In genomic region chr19:4042124-4042523, GRCm38 (mm10) we compare ENCODE assay signal across 14 mouse cellular contexts. TPM values are rescaled to one million over a fixed set of nuclear protein-coding genes. Genes with fewer than 3 reads are reported as not detected.
A peak's percentile ranks its signal among the peaks of the same experiment; 100 is the strongest.
DNase-seq lines count a peak whose midpoint lies in the region; ATAC-seq and TF ChIP-seq lines count a peak whose summit lies in the region.
"Had no signal": no experiment of that assay in that cellular context is flagged by ENCODE, and none has a peak within 500 bp of the region (broad histone marks: within the 10 kb centered on the region; RNA-seq: fewer than 3 reads in every experiment).

No protein-coding gene starts in this region.

- in situ Hi-C loops in ES-E14 (cut with MboI; ENCODE audit: low sequenced_read_pairs in 2 of 2, unreplicated experiment in 2 of 2), result no loop called here

- ATAC-seq in kidney, embryonic 15.5 days (replicated peaks; ENCODE audit: low FRiP score), result no peak
- no peak for ATAC-seq in hindbrain, embryonic 12.5 days (ENCODE audit: low FRiP score)

- H3K4me2 ChIP-seq in kidney, embryonic 15.5 days, result no peak overlapping the region
- H3K4me2 ChIP-seq in hindbrain, embryonic 12.5 days (replicated peaks), result no peak overlapping the region

- H3K4me1 ChIP-seq in kidney, embryonic 15.5 days, result peaks cover 16% of the 10 kb centered on the region; the same call in 1 of the 2 replicates
- H3K4me1 ChIP-seq in ES-E14 (ENCODE audit: control insufficient read depth in 2 of 2, insufficient read depth in 2 of 2, low read length in 2 of 2, poor library complexity in 1 of 2), result peaks cover 4 to 8% of the 10 kb centered on the region in 2 experiments; a peak in 3 of 4 replicates
- H3K4me1 ChIP-seq in hindbrain, embryonic 12.5 days, result peaks cover 11% of the 10 kb centered on the region

- H3K27ac ChIP-seq in kidney, embryonic 15.5 days, result no peak overlapping the region
- no peak overlapping the region for H3K27ac ChIP-seq in ES-E14 (ENCODE audit: insufficient read depth, low read depth, low read length, poor library complexity, severe bottlenecking)
- no peak overlapping the region for H3K27ac ChIP-seq in hindbrain, embryonic 12.5 days
- H3K27ac ChIP-seq: liver, embryonic 14.5 days had no signal

- H3K9ac ChIP-seq in kidney, embryonic 15.5 days, result no peak overlapping the region
- H3K9ac ChIP-seq in ES-E14 (ENCODE audit: insufficient read depth, low read depth, low read length, poor library complexity, severe bottlenecking), result peak overlapping the region; percentile 32
- no peak overlapping the region for H3K9ac ChIP-seq in hindbrain, embryonic 12.5 days
- H3K9ac ChIP-seq: liver, embryonic 14.5 days had no signal

- DNase-seq in kidney, postnatal 14 days, result peak; percentile 28
- DNase-seq in ES-E14 (ENCODE audit: low read depth, low spot score), result peak; percentile 50
- DNase-seq in heart, adult 8-10 months (ENCODE audit: low spot score), result peak; percentile 48
- peak; percentile 46 for DNase-seq in lung, postnatal 14 days
- DNase-seq in cerebellum, adult 9-11 months, result no peak
- DNase-seq in left cerebral cortex, postnatal 25 days (ENCODE audit: low spot score in 2 of 2), result no peak
- DNase-seq: adrenal gland, adult 8-10 months; cerebellum, postnatal 14 days had no signal

- intact Hi-C loops in left cerebral cortex, postnatal 25 days (cut with DNase I), result no loop called here

- H3K27me3 ChIP-seq in kidney, embryonic 15.5 days, result no peaks in the 10 kb centered on the region
- H3K27me3 ChIP-seq in hindbrain, embryonic 12.5 days, result no peaks in the 10 kb centered on the region; the same call in 1 of the 2 replicates
- H3K27me3 ChIP-seq: CH12.LX had no signal

- no peak overlapping the region for H3K4me3 ChIP-seq in kidney, embryonic 15.5 days (replicated peaks)
- peak overlapping the region; percentile 60 to 70 for H3K4me3 ChIP-seq in ES-E14 (ENCODE audit: insufficient read depth in 1 of 2, low read depth in 1 of 2, low read length in 2 of 2, poor library complexity in 1 of 2, severe bottlenecking in 1 of 2)
- no peak overlapping the region for H3K4me3 ChIP-seq in hindbrain, embryonic 12.5 days
- H3K4me3 ChIP-seq: erythroblast, embryonic 14.5 days had no signal

- no peaks in the 10 kb centered on the region for H3K9me3 ChIP-seq in kidney, embryonic 15.5 days (replicated peaks)
- H3K9me3 ChIP-seq in ES-E14 (ENCODE audit: control insufficient read depth, insufficient read depth, low read depth, low read length), result no peaks in the 10 kb centered on the region
- no peaks in the 10 kb centered on the region for H3K9me3 ChIP-seq in hindbrain, embryonic 12.5 days (replicated peaks)

- H3K36me3 ChIP-seq in kidney, embryonic 15.5 days, result no peaks in the 10 kb centered on the region
- H3K36me3 ChIP-seq in ES-E14 (ENCODE audit: control insufficient read depth, insufficient read depth, low read length, poor library complexity, severe bottlenecking), result no peaks in the 10 kb centered on the region; the same call in 1 of the 2 replicates
- no peaks in the 10 kb centered on the region for H3K36me3 ChIP-seq in hindbrain, embryonic 12.5 days

- 64% methylated on average over 14 of the region's 14 CpGs for WGBS in kidney, embryonic 15.5 days
- 71% methylated on average over 14 of the region's 14 CpGs for WGBS in hindbrain, embryonic 12.5 days

TF ChIP-seq in ES-E14, 5 proteins besides CTCF, POLR2A, EP300 and RAD21:
- TF ChIP-seq MAFK (IDR thresholded peaks at IDR 0.05; ENCODE audit: insufficient read depth, low read depth, low read length) (peak; percentile 91), HCFC1 (IDR thresholded peaks at IDR 0.05; ENCODE audit: borderline replicate concordance, insufficient read depth, low read length) (no peak; the same call in 1 of the 2 replicates)

RNA-seq across cellular contexts. Expression of gene Gstp2, which starts 3.7 kb away (rescaled TPM):
- polyA plus RNA-seq in kidney, embryonic 15.5 days (2015; fragmentation: Nextera tagmentation; extraction: Ambion mirVana), result 2.4 and 14.9 TPM in 2 replicates
- 67.4 and 138 TPM in 2 replicates for total RNA-seq in ES-E14 (2012; rRNA removed)
- 100 to 1,000 TPM; 131 to 147 (median 142) TPM for total RNA-seq in heart, adult 8-10 months (2022)
- total RNA-seq in left cerebral cortex, postnatal 25 days (2021), result 10 to 100 TPM; 30.7 to 33.1 TPM
- 1.5 and 8.3 TPM in 2 replicates for polyA plus RNA-seq in hindbrain, embryonic 12.5 days (2016; fragmentation: Nextera tagmentation; extraction: Ambion mirVana)
- polyA plus RNA-seq: erythroblast, embryonic 14.5 days had no signal

RNA-seq across cellular contexts. Expression of gene Gstp1, which starts 4.3 kb away (rescaled TPM):
- 529 and 563 TPM in 2 replicates for polyA plus RNA-seq in kidney, embryonic 15.5 days (2015; fragmentation: Nextera tagmentation; extraction: Ambion mirVana)
- 121 and 146 TPM in 2 replicates for total RNA-seq in ES-E14 (2012; rRNA removed)
- total RNA-seq in heart, adult 8-10 months (2022), result 100 to 1,000 TPM; 355 to 468 (median 390) TPM
- total RNA-seq in left cerebral cortex, postnatal 25 days (2021), result 100 to 1,000 TPM; 266 to 294 TPM
- 357 and 360 TPM in 2 replicates for polyA plus RNA-seq in hindbrain, embryonic 12.5 days (2016; fragmentation: Nextera tagmentation; extraction: Ambion mirVana)

RNA-seq across cellular contexts. Expression of gene Gstp3, which starts 17.2 kb away (rescaled TPM):
- polyA plus RNA-seq in kidney, embryonic 15.5 days (2015; fragmentation: Nextera tagmentation; extraction: Ambion mirVana), result 0.73 and 1.4 TPM in 2 replicates
- total RNA-seq in ES-E14 (2012; rRNA removed), result 3.4 and 3.9 TPM in 2 replicates
- not detected for total RNA-seq in heart, adult 8-10 months (2022)
- not detected for total RNA-seq in left cerebral cortex, postnatal 25 days (2021)
- polyA plus RNA-seq in hindbrain, embryonic 12.5 days (2016; fragmentation: Nextera tagmentation; extraction: Ambion mirVana), result not detected in 2 replicates
- polyA plus RNA-seq: testis, adult 2 months had no signal

RNA-seq across cellular contexts. Expression of gene Ndufv1, which starts 29.5 kb away (rescaled TPM):
- 220 and 237 TPM in 2 replicates for polyA plus RNA-seq in kidney, embryonic 15.5 days (2015; fragmentation: Nextera tagmentation; extraction: Ambion mirVana)
- 182 and 219 TPM in 2 replicates for total RNA-seq in ES-E14 (2012; rRNA removed)
- 1,000 to 10,000 TPM; 1,087 to 1,207 (median 1,176) TPM for total RNA-seq in heart, adult 8-10 months (2022)
- 100 to 1,000 TPM; 221 to 241 TPM for total RNA-seq in left cerebral cortex, postnatal 25 days (2021)
- 187 and 188 TPM in 2 replicates for polyA plus RNA-seq in hindbrain, embryonic 12.5 days (2016; fragmentation: Nextera tagmentation; extraction: Ambion mirVana)

RNA-seq across cellular contexts. Expression of gene Doc2g, which starts 39.0 kb away (rescaled TPM):
- 5.0 and 5.1 TPM in 2 replicates for polyA plus RNA-seq in kidney, embryonic 15.5 days (2015; fragmentation: Nextera tagmentation; extraction: Ambion mirVana)
- 4.6 and 12.0 TPM in 2 replicates for total RNA-seq in ES-E14 (2012; rRNA removed)
- total RNA-seq in heart, adult 8-10 months (2022), result 100 to 1,000 TPM; 255 to 281 (median 261) TPM
- total RNA-seq in left cerebral cortex, postnatal 25 days (2021), result 1 to 10 TPM; 4.4 to 5.1 TPM
- polyA plus RNA-seq in hindbrain, embryonic 12.5 days (2016; fragmentation: Nextera tagmentation; extraction: Ambion mirVana), result 4.4 and 5.8 TPM in 2 replicates

Comparison
In these comparisons a context has a peak if more than half of its experiments do, and no peak if none do; other contexts are left out.
1. DNase-seq: peak in kidney, postnatal 14 days (single experiment), ES-E14 (single experiment), heart, adult 8-10 months (single experiment) and lung, postnatal 14 days (single experiment); none in cerebellum, adult 9-11 months (single experiment) and left cerebral cortex, postnatal 25 days (0 of 2).
2. H3K4me3 ChIP-seq: peak in ES-E14 (2 of 2); none in kidney, embryonic 15.5 days (single experiment) and hindbrain, embryonic 12.5 days (single experiment).